Mouse (Mus musculus) testis, adult 2 months (tissue): Measurements from ENCODE around the gene Cfap43.

ENCODE experiments used
- CTCF ChIP-seq: fragments of 200-500 bp; IDR thresholded peaks from 2 replicates; pipeline ENCODE4 v1.5.1; 2012; ENCODE audit warnings: low read depth, mild to moderate bottlenecking, inconsistent platforms, low read length, moderate library complexity; ENCODE audit not compliant: control insufficient read depth, insufficient read depth, insufficient replicate concordance
- POLR2A ChIP-seq: fragments of 200-500 bp; IDR thresholded peaks from 2 replicates; pipeline ENCODE4 v1.6.1; 2012; ENCODE audit warnings: low read depth, mild to moderate bottlenecking, inconsistent platforms, low read length, moderate library complexity; ENCODE audit not compliant: control insufficient read depth

- TF ChIP-seq POLR2A: peak; percentile 87
- no peak; the same call in 1 of the 2 replicates for TF ChIP-seq CTCF
These were observed 82.2 kb downstream of the Cfap43 start for GRCm38 (mm10) chr19:47836701-47837526.
